In the genomic region with DNA sequence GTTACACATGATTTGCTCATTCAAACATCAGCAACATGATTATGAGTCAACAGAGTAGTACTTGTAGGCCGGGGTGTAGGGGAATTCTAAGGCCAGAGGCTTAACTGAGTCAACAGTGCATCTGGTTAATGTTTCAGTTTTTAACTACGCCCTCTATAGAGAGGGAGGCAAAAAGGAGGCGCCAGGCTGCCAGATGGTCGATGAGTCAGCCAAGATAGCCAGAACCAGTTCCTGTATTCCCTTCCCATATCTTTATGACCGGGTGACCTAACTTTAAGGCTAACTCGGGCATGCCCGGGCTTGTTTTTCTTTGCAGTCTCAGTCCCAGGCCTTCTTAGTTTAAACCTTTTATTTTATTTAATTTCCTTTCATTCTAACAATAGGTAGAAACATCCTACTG, we compare ENCODE assay signal across 14 mouse cellular contexts.
DNase-seq lines count a peak whose midpoint lies in the region; ATAC-seq lines count a peak whose summit lies in the region.
"Had no signal": no experiment of that assay in that cellular context is flagged by ENCODE, and none has a peak within 500 bp of the region (broad histone marks: within the 10 kb centered on the region; RNA-seq: fewer than 3 reads in every experiment).

No protein-coding gene starts in this region.

- peak; percentile 48; the same call in 1 of the 2 replicates for ATAC-seq in heart, embryonic 12.5 days (ENCODE audit: insufficient number of reproducible peaks, low FRiP score)
- no peak for ATAC-seq in heart, embryonic 11.5 days (replicated peaks; ENCODE audit: insufficient number of reproducible peaks, low FRiP score, low TSS enrichment)
- peak; percentile 72; the same call in 1 of the 2 replicates for ATAC-seq in stomach, embryonic 14.5 days (ENCODE audit: insufficient number of reproducible peaks, insufficient read depth, low FRiP score, low read depth)
- ATAC-seq in forebrain, embryonic 11.5 days (replicated peaks; ENCODE audit: low FRiP score) = no peak
- ATAC-seq: hindbrain, embryonic 16.5 days had no signal

- no peak overlapping the region for H3K4me2 ChIP-seq in heart, embryonic 12.5 days
- no peak overlapping the region for H3K4me2 ChIP-seq in heart, embryonic 11.5 days
- H3K4me2 ChIP-seq in stomach, embryonic 14.5 days (replicated peaks; ENCODE audit: low read depth, low read length) = no peak overlapping the region
- no peak overlapping the region for H3K4me2 ChIP-seq in forebrain, embryonic 11.5 days (ENCODE audit: low read depth, low read length, severe bottlenecking)
- H3K4me2 ChIP-seq: embryonic facial prominence, embryonic 15.5 days; limb, embryonic 12.5 days had no signal

- peak; percentile 19 for DNase-seq in ZHBTc4 (ENCODE audit: low read depth, low spot score)
- DNase-seq in gastrocnemius, adult 8-10 months (ENCODE audit: low spot score in 2 of 2) = no peak
- DNase-seq in forebrain, embryonic 11.5 days (ENCODE audit: low spot score) = no peak
- no peak for DNase-seq in thymus, postnatal 25 days
- DNase-seq in embryo, embryonic 9.5 days (ENCODE audit: extremely low spot score) = no peak
- DNase-seq: heart, postnatal 10 days; right cerebral cortex, postnatal 25 days had no signal

- WGBS in heart, embryonic 12.5 days = 45% methylated on average over 7 of the region's 7 CpGs
- WGBS in heart, embryonic 11.5 days (ENCODE audit: insufficient replicate concordance) = 63% methylated on average over 7 of the region's 7 CpGs
- 73% methylated on average over 7 of the region's 7 CpGs for WGBS in stomach, embryonic 14.5 days
- WGBS in forebrain, embryonic 11.5 days = 87% methylated on average over 7 of the region's 7 CpGs

- no peak overlapping the region for H3K9ac ChIP-seq in heart, embryonic 12.5 days
- H3K9ac ChIP-seq in heart, embryonic 11.5 days (ENCODE audit: low read depth, low read length) = no peak overlapping the region
- no peak overlapping the region for H3K9ac ChIP-seq in stomach, embryonic 14.5 days (replicated peaks; ENCODE audit: low read depth, low read length)
- no peak overlapping the region for H3K9ac ChIP-seq in forebrain, embryonic 11.5 days (ENCODE audit: low read length)
- H3K9ac ChIP-seq: embryonic facial prominence, embryonic 15.5 days; limb, embryonic 12.5 days had no signal

- no peaks in the 10 kb centered on the region for H3K4me1 ChIP-seq in heart, embryonic 12.5 days (replicated peaks)
- no peaks in the 10 kb centered on the region for H3K4me1 ChIP-seq in heart, embryonic 11.5 days (ENCODE audit: control insufficient read depth, insufficient read depth, low read length)
- no peaks in the 10 kb centered on the region for H3K4me1 ChIP-seq in stomach, embryonic 14.5 days (ENCODE audit: control insufficient read depth, insufficient read depth, low read length)
- H3K4me1 ChIP-seq in forebrain, embryonic 11.5 days (replicated peaks; ENCODE audit: control insufficient read depth, insufficient read depth, low read length) = no peaks in the 10 kb centered on the region
- H3K4me1 ChIP-seq: embryonic facial prominence, embryonic 15.5 days; limb, embryonic 12.5 days had no signal

- H3K36me3 ChIP-seq in heart, embryonic 12.5 days = no peaks in the 10 kb centered on the region
- no peaks in the 10 kb centered on the region for H3K36me3 ChIP-seq in heart, embryonic 11.5 days (ENCODE audit: control insufficient read depth, insufficient read depth, low read length)
- H3K36me3 ChIP-seq in stomach, embryonic 14.5 days (ENCODE audit: control insufficient read depth, insufficient read depth, low read length) = no peaks in the 10 kb centered on the region
- no peaks in the 10 kb centered on the region for H3K36me3 ChIP-seq in forebrain, embryonic 11.5 days (ENCODE audit: control insufficient read depth, insufficient read depth, low read length)
- H3K36me3 ChIP-seq: embryonic facial prominence, embryonic 15.5 days; limb, embryonic 12.5 days had no signal

- H3K9me3 ChIP-seq in heart, embryonic 12.5 days (replicated peaks) = no peaks in the 10 kb centered on the region; the same call in 1 of the 2 replicates
- no peaks in the 10 kb centered on the region for H3K9me3 ChIP-seq in heart, embryonic 11.5 days (replicated peaks; ENCODE audit: control insufficient read depth, low read length)
- no peaks in the 10 kb centered on the region for H3K9me3 ChIP-seq in stomach, embryonic 14.5 days (ENCODE audit: control insufficient read depth, low read depth, low read length)
- no peaks in the 10 kb centered on the region for H3K9me3 ChIP-seq in forebrain, embryonic 11.5 days (ENCODE audit: control insufficient read depth, low read length)
- H3K9me3 ChIP-seq: embryonic facial prominence, embryonic 15.5 days; limb, embryonic 12.5 days had no signal

- H3K4me3 ChIP-seq in heart, embryonic 12.5 days = no peak overlapping the region
- no peak overlapping the region for H3K4me3 ChIP-seq in heart, embryonic 11.5 days (ENCODE audit: low read depth, low read length)
- no peak overlapping the region for H3K4me3 ChIP-seq in stomach, embryonic 14.5 days (ENCODE audit: low read depth, low read length)
- H3K4me3 ChIP-seq in forebrain, embryonic 11.5 days (ENCODE audit: low read depth, low read length) = no peak overlapping the region
- H3K4me3 ChIP-seq: embryonic facial prominence, embryonic 15.5 days; limb, embryonic 12.5 days had no signal

- no peaks in the 10 kb centered on the region for H3K27me3 ChIP-seq in heart, embryonic 12.5 days (replicated peaks)
- no peaks in the 10 kb centered on the region for H3K27me3 ChIP-seq in heart, embryonic 11.5 days (ENCODE audit: control insufficient read depth, insufficient read depth, low read length)
- no peaks in the 10 kb centered on the region for H3K27me3 ChIP-seq in stomach, embryonic 14.5 days (ENCODE audit: control insufficient read depth, insufficient read depth, low read length)
- H3K27me3 ChIP-seq in forebrain, embryonic 11.5 days (ENCODE audit: control insufficient read depth, insufficient read depth, low read length) = no peaks in the 10 kb centered on the region
- H3K27me3 ChIP-seq: embryonic facial prominence, embryonic 15.5 days; limb, embryonic 12.5 days had no signal

- no peak overlapping the region for H3K27ac ChIP-seq in heart, embryonic 12.5 days (ENCODE audit: poor library complexity, severe bottlenecking)
- H3K27ac ChIP-seq in heart, embryonic 11.5 days (ENCODE audit: low read depth, low read length) = no peak overlapping the region
- no peak overlapping the region for H3K27ac ChIP-seq in stomach, embryonic 14.5 days (ENCODE audit: low read length)
- H3K27ac ChIP-seq in forebrain, embryonic 11.5 days (ENCODE audit: low read depth, low read length) = no peak overlapping the region
- H3K27ac ChIP-seq: embryonic facial prominence, embryonic 15.5 days; limb, embryonic 12.5 days; macrophage had no signal

Comparison
In these comparisons a context has a peak if more than half of its experiments do, and no peak if none do; other contexts are left out.
1. ATAC-seq: peak in heart, embryonic 12.5 days (single experiment) and stomach, embryonic 14.5 days (single experiment); none in heart, embryonic 11.5 days (single experiment) and forebrain, embryonic 11.5 days (single experiment).